Mouse (Mus musculus): ENCODE measurements around the gene Ltbp1. TPM values are rescaled to one million over a fixed set of nuclear protein-coding genes. Genes with fewer than 3 reads are reported as not detected.

Ltbp1 gene
- total RNA-seq, 2 experiments from 2014 or later: 5.0 to 5.1 TPM

GRCm38 (mm10) chr17:75228321-75228720, 223.0 kb downstream of the Ltbp1 start:
- no peak for DNase-seq (ENCODE audit: low spot score in 2 of 2)

DNA sequence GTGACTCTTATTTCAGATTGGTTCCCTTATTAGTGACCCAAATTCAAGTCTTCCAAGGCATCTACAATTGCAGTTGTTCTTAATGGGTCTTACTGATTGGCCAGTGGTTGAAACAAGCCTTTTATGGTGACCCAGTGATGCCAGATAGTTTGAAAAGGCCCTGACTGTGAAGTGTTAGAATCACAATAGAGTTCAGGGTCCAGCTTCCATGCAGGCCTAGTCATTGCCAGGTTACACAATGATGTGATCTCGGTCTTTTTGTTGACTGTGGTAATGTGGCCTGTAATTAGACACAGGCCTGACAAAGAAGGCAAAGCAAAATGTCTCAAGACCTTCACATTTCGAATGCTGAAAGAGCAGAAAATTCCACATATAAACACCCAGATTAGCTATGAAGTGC, 227.8 kb downstream of the Ltbp1 start:
- no peak for DNase-seq (ENCODE audit: low spot score in 2 of 2)

DNA sequence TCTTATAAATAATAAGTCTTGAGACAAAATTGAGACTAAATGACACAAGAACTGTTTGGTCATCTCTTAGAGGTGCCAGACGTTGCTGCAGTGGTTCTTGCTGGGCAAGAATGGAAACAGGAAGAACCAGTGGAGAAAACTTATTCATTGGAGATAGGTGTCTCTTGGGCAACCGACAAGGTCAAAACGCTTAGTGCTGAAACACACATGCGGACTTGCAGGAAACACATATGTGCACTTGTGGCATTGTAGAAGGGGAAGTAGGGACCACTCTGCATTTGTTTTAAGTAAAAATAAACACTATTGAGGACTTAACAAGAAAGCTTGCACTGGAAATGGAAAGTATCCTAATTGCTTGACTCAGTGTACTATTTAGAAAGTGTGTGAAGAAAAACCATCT, 228.6 kb downstream of the Ltbp1 start:
- no peak for DNase-seq (ENCODE audit: low spot score in 2 of 2)

DNA sequence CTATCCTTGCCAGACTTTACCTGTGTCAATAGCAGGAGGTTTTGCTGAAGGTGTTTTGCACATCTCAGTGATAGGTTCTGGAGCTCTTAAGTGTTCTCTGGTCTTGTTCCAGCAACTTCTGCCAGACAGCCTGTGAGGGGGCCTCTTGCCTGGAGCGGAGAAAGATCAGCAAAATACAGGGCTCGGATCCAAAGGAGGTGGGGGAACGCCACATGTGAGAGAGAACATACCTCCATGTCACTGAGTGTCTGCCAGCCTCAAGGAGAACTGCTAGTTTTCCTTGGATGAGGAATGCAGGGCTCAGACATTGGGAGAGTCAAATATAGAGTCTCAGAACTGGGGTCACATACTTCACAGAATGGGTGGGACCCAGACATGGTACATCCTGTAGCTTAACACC, 230.4 kb downstream of the Ltbp1 start:
- peak in 1 of 2 experiments; percentile 21 for DNase-seq (ENCODE audit: low spot score in 2 of 2)

DNA sequence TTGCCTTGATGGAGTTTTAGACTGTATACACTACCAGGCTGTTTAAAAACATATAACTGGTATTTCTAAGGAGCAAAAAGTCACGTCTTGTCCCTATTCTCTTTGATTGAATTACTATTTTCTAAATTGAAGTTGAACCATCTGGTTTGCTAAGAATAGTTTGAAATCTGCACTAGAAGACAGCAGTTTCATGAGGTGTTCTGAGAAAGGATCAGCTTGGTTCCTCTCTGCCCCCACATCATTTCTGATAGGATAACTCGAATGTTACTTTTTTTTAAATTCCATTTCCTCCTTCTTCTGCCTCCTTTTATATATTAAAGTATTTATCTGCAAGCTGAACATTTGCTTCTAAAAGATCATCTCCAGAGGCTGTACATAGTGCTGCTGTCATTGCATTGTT, 231.2 kb downstream of the Ltbp1 start:
- DNase-seq (ENCODE audit: low spot score in 2 of 2): peak in 1 of 2 experiments; percentile 5

- DNase-seq (ENCODE audit: low spot score in 2 of 2): no peak
Measured at GRCm38 (mm10) chr17:75237456-75237855, 232.1 kb downstream of the Ltbp1 start.

- DNase-seq (ENCODE audit: low spot score in 2 of 2): no peak
Measured at GRCm38 (mm10) chr17:75238655-75239054, 233.3 kb downstream of the Ltbp1 start.

DNA sequence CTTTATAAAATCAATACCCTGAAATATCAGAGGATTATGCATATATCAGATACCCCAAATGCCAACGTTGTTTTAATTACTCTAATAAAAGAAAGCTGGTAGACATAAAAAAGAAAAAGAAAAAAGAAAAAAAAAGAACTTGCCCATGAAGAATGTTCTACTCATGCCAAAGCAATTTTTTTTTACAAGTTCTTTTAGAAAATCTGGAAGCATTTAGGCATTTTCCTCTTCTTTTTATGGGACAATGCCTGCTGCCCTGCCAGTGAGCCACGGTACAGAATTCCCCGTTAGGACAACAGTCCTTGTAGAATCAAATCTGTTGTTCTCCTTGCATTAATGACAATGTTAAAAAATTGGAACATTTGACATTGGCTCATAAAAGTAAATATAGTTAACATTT, 234.2 kb downstream of the Ltbp1 start:
- DNase-seq (ENCODE audit: low spot score in 2 of 2): no peak

DNA sequence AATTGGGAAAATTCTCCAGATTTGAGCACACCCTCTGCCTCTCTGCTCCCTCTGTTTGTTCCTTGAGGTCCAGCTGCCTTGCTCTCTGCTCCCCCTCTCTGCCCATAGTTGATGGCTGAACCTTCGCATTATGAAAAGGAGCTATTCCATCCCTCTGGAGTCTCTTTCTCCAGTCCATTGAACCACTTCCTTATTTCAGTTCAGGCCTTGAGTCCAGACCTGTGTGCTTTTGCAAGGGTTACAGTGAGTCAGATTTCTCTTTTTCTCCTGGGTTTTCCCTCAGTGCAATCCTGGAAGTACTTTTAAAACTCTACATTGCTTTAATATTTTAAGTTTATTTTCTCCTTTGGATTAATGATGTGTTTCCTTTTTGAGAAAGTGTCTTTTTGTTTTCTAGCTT, 236.7 kb downstream of the Ltbp1 start:
- DNase-seq (ENCODE audit: low spot score in 2 of 2): no peak

GRCm38 (mm10) chr17:75243221-75243620, 237.9 kb downstream of the Ltbp1 start:
- no peak for DNase-seq (ENCODE audit: low spot score in 2 of 2)

GRCm38 (mm10) chr17:75244148-75244547, 238.8 kb downstream of the Ltbp1 start:
- no peak for DNase-seq (ENCODE audit: low spot score in 2 of 2)

GRCm38 (mm10) chr17:75245085-75245484, 239.7 kb downstream of the Ltbp1 start:
- DNase-seq (ENCODE audit: low spot score in 2 of 2): no peak

DNA sequence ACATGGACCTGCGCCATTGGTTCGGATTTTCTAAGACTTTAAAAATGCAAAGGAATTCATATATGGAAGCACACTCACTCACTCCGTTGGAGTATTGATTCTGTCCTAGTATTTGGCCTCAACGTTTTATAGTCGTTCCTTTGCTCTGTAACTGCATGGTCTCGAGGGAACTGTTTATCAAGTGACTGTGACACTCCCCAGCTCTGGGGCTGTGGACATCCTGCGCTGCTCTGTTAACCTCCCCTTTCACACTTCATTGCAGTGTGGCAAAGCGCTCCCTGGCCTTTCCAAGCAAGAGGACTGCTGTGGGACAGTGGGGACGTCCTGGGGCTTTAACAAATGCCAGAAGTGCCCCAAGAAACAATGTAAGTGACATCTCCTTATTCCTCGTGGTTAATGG, 243.3 kb downstream of the Ltbp1 start:
- no peak for DNase-seq (ENCODE audit: low spot score in 2 of 2)

DNA sequence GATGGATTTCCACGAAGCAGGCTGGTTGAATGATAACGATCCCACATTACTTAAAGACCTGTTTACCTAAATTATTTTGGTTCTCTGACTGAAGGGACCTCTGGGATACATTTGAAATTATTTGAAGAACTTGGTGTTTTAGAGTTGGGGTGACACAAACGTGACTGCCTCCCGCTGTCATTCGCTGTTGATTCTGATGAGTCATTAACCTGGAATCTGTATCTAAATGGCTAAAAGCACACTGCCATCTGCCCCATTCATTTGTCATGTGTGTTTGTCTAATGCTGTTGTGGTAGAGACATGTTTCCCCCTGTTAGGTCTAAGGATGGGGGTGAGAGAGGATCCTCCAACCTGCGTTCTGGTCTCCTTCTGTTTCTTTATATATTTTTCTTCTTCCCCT, 245.2 kb downstream of the Ltbp1 start:
- DNase-seq (ENCODE audit: low spot score in 2 of 2): peak in 1 of 2 experiments; percentile 15

- no peak for DNase-seq (ENCODE audit: low spot score in 2 of 2)
Measured at GRCm38 (mm10) chr17:75251094-75251493, 245.7 kb downstream of the Ltbp1 start.

DNA sequence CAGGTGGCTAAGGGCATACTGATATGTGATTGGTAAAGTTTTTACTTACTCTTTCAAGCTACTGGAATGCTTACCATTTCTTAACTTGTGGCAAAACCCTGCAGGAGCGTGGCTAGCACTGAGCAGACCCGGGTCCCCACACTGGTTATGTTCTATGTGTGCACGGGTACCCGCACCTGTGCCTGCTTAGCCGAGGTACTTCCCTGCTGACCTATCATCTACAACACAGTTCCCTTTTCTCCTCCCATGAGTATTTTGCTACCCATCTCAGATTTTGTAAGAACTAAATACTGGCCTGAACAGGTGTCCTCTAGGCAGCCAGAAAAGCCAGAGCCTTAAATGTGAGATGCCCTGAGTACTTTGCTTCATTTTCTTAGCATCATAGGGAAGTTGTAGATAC, 247.2 kb downstream of the Ltbp1 start:
- DNase-seq (ENCODE audit: low spot score in 2 of 2): no peak

GRCm38 (mm10) chr17:75254909-75255308, 249.5 kb downstream of the Ltbp1 start:
- no peak for DNase-seq (ENCODE audit: low spot score in 2 of 2)

- DNase-seq (ENCODE audit: low spot score in 2 of 2): no peak
Measured at GRCm38 (mm10) chr17:75255967-75256366, 250.6 kb downstream of the Ltbp1 start.

GRCm38 (mm10) chr17:75258427-75258826, 253.1 kb downstream of the Ltbp1 start:
- no peak for DNase-seq (ENCODE audit: low spot score in 2 of 2)

DNA sequence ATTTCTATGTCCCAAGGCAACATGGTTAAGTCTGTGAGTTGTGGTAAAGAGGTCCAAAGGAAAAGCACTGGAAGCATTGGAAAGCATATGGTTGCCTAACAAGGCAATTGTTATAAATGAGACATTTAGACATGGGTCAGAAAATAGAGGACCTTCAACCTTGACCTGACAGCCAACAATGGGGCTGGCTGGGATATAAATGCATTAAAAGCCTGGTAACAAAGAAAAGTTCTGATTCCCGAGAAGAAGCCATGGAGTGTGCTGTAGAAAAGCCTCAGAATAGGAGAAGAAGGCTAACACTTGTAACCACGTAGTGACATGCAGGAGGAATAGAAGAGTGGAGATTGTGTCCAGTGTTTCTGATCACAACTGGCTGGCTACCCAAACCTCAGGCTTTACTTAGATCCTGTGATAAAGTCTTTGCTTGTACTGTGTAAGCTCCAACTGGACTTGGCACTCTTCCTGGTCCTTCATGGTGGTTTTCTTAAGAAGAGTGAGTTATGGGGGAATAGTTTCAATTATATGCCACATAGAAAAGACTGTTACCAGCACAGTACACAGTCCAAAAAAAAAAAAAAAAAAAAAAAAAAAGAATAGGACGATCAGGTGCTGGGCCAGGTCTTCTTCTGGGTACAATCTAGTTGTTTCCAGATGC, 258.1 kb downstream of the Ltbp1 start:
- no peak for DNase-seq (ENCODE audit: low spot score in 2 of 2)

DNA sequence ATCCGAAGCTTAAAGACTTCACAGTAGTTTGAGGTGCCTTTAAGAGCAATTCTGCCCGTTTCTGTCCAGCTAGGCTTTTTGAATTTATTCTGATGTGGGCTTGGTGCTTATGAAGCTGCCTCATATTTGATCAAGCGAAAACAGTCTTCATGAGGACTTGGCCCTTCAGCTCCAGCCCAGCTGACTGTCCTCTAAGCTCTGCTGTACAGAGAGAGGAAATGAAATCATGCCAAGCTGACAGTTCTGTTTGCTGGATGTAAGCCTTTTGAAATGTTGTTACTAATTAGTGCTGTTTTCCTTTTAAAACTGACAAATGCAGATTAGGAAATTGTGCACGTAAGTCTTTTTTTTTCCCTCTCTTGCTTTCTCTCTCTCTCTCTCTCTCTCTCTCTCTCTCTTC, 263.1 kb downstream of the Ltbp1 start:
- DNase-seq (ENCODE audit: low spot score in 2 of 2): no peak

- no peak for DNase-seq (ENCODE audit: low spot score in 2 of 2)
Measured at GRCm38 (mm10) chr17:75272446-75272845, 267.1 kb downstream of the Ltbp1 start.

DNA sequence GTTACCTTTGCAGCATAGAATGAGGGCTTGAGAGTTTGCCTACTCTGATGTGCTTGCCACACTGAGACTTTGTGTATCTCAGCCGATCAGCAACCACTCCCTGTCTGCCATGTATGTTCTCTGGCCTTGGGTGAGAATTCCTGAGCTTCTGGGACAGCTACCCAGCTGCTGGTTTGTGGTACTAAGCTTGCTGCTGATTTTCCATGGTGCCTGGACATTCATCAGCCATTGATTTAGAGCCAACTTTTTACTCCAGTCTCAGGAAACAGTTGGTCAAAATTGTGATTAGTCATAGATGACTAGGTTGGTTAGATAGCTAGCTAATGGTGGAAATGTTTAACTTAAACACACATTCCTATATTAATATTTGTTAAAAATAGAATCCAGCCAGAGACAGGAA, 267.9 kb downstream of the Ltbp1 start:
- no peak for DNase-seq (ENCODE audit: low spot score in 2 of 2)

DNA sequence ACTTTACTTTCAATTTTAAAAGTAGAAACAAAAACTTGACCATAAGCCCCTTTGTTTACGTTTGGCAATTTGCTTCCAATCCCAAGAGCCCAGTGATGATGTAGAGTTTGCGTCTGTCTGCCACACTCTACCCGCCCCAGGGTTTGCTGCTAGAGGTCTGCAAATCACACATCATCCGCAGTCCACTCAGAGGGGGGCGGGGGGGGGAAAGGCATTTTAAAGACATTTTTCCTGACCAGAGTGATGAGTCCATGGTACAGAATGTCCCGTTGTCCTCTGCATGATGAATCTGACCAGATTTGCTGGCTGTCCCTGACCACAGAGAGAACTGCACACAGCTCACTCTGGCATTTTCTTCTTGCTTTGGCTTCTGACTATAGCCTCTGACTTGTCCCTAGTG, 269.9 kb downstream of the Ltbp1 start:
- DNase-seq (ENCODE audit: low spot score in 2 of 2): no peak

All from layer of hippocampus, adult 18-20 months (tissue).